Mouse (Mus musculus): ENCODE data around the gene Satb1.

Gene Satb1

GRCm38 (mm10) chr17:51826461-51826860 lies 6.6 kb downstream of the Satb1 start:
- no peak for DNase-seq (ENCODE audit: extremely low read depth, low read depth, low spot score)

DNA sequence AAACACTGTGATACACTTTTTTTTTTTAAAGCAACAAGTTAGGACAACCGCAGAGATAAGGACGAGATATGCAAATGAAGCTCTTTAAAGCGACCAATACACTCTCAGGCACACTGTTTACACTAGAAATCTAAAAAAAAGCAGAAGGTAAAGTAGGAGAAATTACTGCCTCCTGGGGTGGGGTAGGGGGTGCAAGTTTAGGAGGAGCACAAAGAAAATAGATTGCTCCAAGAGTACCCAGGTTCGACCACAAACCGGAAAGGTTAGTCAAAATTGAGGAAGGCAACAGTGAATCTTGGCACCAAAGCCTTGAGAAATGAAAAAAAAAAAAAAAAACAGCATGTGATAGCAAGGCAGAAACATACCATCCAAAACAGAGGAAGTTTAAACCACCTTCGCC lies 18.8 kb downstream of the Satb1 start:
- no peak for DNase-seq (ENCODE audit: extremely low read depth, low read depth, low spot score)

DNA sequence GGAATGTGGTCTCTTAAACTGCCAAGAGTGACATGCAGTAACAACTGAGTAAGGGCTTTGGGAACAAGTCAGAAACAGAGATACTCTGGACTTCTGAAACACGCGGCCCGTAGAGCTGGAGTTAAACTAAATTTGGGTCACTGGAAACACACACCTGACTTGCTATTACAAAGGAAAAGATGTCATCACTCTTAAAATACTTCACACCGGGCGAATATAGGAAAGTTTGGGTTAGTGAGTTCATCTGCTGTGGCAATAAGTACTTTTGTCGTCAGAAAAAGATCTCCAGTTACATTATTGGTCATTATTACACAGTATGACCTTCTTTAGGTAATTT lies 19.3 kb downstream of the Satb1 start:
- no peak for DNase-seq (ENCODE audit: extremely low read depth, low read depth, low spot score)

DNA sequence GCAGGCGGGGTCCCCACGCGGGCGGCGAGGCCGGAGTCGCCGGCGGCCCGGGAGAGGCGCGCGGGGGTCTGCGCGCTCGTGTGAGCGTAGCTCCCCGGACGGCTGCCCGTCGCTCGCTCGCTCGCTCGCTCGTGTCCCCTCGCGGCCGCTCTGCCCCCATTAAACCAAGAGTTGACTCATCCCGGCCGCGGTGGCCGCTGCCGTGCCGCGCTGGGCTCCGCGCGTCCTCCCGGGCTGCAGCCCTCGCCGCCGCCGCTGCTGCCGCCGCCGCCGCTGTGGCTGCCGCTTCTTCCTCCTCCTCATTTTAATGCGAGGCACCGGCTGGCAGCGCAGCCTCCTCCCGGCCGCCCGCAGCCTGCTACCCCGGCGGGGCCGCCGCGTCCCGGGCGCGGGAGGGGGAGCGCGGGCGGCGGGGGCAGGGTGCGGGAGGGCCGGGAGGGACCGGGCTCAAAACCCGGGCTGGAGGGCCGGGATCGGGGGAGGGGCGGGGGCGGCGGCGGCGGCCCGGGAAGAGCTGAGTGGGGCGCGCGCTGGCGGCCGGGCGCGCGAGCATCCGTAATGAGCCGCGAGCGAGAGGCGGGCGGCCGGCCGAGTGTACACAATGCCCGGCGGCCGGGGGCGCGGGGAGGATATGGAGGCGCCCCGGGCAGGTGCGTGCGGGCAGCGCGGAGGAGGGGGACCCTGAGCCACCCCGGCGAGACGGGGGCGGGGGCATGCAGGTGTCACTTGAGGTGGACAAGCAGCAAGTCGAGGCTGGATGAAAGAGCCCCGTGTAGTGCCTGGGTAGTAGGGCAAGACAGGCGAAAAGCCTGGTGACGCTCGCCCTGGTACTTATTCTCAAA lies 19.9 kb downstream of the Satb1 start:
- no peak for DNase-seq (ENCODE audit: extremely low read depth, low read depth, low spot score)

- no peak for DNase-seq (ENCODE audit: extremely low read depth, low read depth, low spot score)
These were observed 20.7 kb downstream of the Satb1 start for GRCm38 (mm10) chr17:51812261-51812941.

DNA sequence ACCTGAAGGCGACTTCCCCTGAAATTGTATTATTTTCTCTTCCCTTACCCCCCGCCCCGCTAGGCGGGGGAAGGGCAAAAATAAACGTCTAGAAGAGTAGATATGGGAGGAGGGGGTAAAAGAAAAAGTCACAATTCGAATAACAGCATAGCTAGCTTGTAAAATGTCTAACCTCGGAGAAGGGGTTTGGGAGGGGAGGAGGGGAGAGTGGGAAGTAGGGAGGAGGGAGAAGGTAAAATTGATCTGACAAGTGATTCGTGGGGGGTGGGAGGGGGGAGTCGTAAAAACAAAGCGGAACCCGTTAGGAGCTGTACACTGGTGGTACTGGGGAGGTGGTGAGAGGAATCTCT lies 21.2 kb downstream of the Satb1 start:
- DNase-seq (ENCODE audit: extremely low read depth, low read depth, low spot score) = no peak

DNA sequence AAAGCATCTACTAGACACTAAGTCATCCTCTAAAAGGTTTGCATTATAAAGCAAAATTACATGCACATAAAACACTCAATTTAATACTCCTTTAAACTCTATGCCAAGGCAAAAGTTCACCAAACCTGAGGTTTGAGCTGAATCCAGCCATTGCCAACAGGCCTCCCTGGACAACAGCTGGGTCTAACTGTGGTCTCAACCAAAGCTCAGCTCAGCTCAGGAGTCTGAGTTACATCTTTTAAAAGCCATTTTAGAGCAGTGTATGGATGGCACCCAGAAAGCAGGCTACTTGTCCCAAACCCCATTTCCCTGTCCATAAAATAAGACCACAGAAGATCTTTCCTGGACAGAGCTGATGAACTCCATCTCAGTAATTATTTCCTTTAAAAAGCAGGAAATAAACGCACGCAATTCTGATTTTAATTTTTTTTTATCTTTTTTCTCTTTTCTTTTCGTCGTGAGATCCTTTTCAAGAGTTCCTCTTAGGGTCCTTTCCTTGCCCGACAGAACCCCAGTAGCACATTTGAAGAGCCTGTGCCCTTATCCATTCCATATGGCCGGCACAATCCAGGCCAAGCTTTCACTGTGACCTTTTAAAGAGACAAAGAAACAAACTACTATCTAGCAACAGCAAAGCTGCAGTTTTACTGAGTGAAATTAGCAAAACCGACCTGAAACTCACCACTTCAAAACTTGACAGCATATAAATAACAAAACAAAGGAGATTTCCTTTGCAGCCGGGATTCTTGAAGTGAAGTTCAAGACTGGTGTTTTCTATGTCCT lies 21.8 kb downstream of the Satb1 start:
- DNase-seq (ENCODE audit: extremely low read depth, low read depth, low spot score) = no peak

DNA sequence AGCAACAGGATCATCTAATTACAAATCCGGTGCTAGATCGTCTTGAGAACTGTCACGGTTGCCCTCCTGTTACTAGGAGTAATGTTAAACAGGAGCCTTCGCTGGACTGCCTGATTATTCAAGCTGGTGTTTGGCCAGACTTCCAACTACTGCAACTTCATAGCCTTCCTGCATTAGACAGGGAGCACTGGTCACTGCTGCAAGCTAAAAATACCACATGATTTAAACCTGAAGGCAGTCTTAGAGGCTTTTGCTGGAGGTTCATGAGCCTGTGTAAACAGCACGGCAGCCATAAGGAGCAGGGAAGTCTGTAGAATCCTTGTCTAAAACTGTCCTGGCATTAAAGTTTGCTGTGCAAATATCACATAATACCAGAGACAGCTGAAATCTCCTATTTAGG lies 25.7 kb downstream of the Satb1 start:
- DNase-seq (ENCODE audit: extremely low read depth, low read depth, low spot score) = no peak

- DNase-seq (ENCODE audit: extremely low read depth, low read depth, low spot score) = no peak
These were observed 26.7 kb downstream of the Satb1 start for GRCm38 (mm10) chr17:51806124-51806960.

DNA sequence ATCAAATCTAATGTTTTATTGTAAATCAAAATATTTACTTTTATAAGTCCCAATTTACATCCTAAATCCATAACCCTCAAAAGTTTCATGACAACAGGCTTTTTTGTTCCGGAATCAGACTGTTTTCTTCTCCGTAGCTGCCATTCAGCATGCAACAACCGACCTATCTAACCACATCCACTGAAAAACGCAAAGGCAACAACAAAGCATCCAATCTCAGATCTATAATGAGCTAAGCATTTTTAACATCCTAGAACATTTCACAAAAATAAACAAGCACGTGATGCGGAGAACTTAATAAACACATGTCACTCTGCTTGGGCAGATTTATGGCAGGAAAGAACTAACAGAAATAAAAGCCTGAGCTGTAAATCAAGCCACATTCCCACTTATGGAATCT lies 32.9 kb downstream of the Satb1 start:
- DNase-seq (ENCODE audit: extremely low read depth, low read depth, low spot score) = no peak

- no peak for DNase-seq (ENCODE audit: extremely low read depth, low read depth, low spot score)
These were observed 36.6 kb downstream of the Satb1 start for GRCm38 (mm10) chr17:51796459-51796858.

DNA sequence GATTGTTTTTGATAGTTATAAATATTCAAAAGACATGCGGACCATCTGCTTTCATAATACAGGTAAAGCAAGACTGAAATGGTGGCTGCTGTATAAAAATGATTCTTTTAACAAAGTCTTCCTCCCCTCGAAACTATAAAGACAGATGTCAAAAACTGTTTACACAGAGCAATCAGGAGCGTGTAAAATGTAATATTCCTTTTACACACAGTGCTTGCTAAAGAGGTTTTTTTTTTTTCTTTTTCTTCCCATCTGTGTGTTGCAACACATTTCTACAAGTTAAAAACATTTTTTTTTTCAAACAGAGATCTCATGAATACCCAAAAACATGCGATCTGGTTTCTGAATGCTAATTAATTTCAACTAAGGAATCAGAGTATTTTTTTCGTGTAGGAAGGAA lies 41.9 kb downstream of the Satb1 start:
- no peak for DNase-seq (ENCODE audit: extremely low read depth, low read depth, low spot score)

GRCm38 (mm10) chr17:51790387-51791060 lies 42.6 kb downstream of the Satb1 start:
- DNase-seq (ENCODE audit: extremely low read depth, low read depth, low spot score) = no peak

DNA sequence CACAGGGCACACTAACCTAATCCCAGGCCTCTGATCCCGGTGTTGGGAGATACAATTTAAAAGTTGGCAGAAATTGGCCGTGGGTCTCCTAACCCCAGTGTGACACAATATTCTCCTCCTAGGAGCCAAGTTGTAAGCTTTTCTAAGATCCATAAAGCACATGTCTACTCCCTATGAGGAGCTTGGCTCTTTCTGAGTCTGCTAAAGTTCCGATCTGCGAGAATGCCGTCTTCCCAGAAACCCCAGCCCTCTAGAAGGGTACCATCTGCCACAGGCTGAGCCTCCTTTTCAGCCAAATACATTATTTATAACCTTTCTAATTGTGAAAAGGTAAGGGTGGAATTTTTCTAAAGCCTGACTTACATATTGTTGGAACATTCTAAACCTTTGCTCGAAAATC lies 43.3 kb downstream of the Satb1 start:
- DNase-seq (ENCODE audit: extremely low read depth, low read depth, low spot score) = peak; percentile 31

GRCm38 (mm10) chr17:51789098-51789497 lies 44.0 kb downstream of the Satb1 start:
- no peak for DNase-seq (ENCODE audit: extremely low read depth, low read depth, low spot score)

- no peak for DNase-seq (ENCODE audit: extremely low read depth, low read depth, low spot score)
These were observed 45.1 kb downstream of the Satb1 start for GRCm38 (mm10) chr17:51787955-51788354.

- DNase-seq (ENCODE audit: extremely low read depth, low read depth, low spot score) = no peak
These were observed 47.0 kb downstream of the Satb1 start for GRCm38 (mm10) chr17:51786050-51786449.

DNA sequence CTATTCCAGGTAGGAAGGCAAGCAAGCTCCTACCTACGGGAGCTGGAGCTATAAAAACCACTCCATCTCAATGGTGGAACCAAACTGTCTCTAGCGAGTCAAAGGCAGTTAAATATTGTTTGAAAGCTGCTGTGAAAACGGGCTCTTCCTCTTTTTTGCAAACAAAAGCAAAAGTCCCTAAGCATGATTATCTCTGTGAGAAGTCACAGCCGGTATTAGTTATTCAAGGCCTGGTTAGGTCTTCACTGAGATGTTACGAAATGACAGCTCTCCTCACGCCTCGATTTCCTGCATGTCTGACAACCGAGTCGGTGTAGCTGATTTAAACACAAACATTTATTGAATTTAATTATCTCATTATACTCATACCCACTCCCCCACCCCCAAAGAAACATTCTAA lies 48.2 kb downstream of the Satb1 start:
- DNase-seq (ENCODE audit: extremely low read depth, low read depth, low spot score) = no peak

DNA sequence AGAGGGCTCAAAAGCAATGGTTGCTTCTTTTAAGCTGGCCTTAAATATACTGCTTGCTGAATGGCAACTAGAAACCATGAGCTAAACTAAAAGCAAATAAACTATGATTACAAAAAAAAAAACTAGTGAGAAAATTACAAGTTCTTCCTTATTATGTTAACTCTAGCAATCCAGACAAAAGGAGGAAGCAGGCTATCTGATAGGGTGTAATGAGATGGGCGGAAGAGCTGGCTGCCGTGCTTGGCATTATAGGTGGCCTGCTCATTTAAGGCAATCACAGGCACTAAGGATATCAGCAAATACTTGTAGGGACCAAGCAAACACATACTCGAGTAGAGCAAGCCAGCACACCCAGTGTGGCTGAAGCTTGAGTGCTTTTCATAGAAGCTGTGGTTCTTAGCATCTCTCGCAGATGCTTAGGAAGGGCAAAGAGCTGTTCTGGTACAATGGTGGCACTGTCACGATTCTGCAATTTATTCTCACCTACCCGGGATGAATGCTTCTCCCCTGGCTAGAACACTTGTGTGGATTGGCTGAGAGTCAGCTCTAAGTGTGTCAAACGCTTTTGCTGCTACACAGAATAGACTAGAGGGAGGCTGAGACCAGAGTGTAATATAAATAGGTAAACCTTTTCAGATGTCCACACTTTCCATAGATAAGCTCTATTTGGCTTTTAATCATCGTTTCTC lies 49.4 kb downstream of the Satb1 start:
- no peak for DNase-seq (ENCODE audit: extremely low read depth, low read depth, low spot score)

DNA sequence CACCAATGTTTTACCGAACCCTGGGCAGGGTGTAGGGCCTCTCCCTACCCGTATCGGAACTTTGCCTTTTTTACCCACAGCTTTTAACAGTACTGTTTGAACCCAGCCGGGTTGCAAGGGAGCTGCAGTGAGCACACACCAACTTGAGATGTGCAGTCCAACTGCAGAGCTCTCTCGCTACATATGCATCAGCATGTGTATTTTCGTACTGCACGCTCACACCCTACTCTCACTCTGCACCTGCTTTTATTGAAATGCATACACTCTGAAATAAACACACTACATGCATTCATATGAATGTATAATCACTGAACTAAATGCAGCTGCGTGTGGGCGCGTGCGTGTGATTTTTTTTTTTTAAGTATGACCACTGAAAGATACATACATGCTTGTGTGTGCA lies 53.1 kb downstream of the Satb1 start:
- no peak for DNase-seq (ENCODE audit: extremely low read depth, low read depth, low spot score)
